Mouse (Mus musculus): ENCODE data around the gene Pxt1. TPM values are rescaled to one million over a fixed set of nuclear protein-coding genes. Genes with fewer than 3 reads are reported as not detected.

Pxt1 gene
- polyA plus RNA-seq, 1 experiment from 2014 or later: not detected

DNA sequence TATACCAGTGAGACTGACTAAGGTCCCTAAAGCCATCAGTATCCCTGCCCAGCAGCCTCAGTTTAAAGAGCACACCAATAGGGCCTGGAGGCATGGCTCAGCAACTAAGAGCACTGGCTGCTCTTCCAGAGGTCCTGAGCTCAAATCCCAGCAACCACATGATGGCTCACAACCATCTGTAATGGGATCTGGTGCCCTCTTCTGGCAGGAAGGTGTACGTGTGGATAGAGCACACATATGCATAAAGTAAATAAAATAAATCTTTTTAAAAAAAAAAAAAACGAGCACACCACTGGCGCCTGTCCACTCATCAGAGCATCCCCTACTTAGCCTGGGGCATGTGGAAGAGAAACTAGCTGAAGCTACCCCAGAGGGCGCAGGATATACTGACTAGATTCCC lies 42.1 kb downstream of the Pxt1 start:
- no peaks in the 10 kb centered on the region for H3K36me3 ChIP-seq (ENCODE audit: control insufficient read depth, insufficient read depth, low read length)
- H3K27ac ChIP-seq (ENCODE audit: low read length): no peak overlapping the region
- H3K27me3 ChIP-seq (ENCODE audit: control insufficient read depth, insufficient read depth, low read length): no peaks in the 10 kb centered on the region
- WGBS: 66% methylated on average over 4 of the region's 4 CpGs
- ATAC-seq (ENCODE audit: insufficient number of reproducible peaks, insufficient read depth, low FRiP score, low read depth): no peak
- no peak overlapping the region for H3K9ac ChIP-seq (replicated peaks; ENCODE audit: low read depth, low read length)
- no peak overlapping the region for H3K4me2 ChIP-seq (replicated peaks; ENCODE audit: low read depth, low read length)
- no peaks in the 10 kb centered on the region; the same call in 1 of the 2 replicates for H3K4me1 ChIP-seq (ENCODE audit: control insufficient read depth, insufficient read depth, low read length)
- H3K9me3 ChIP-seq (ENCODE audit: control insufficient read depth, low read depth, low read length): no peaks in the 10 kb centered on the region
- H3K4me3 ChIP-seq (ENCODE audit: low read depth, low read length): no peak overlapping the region

DNA sequence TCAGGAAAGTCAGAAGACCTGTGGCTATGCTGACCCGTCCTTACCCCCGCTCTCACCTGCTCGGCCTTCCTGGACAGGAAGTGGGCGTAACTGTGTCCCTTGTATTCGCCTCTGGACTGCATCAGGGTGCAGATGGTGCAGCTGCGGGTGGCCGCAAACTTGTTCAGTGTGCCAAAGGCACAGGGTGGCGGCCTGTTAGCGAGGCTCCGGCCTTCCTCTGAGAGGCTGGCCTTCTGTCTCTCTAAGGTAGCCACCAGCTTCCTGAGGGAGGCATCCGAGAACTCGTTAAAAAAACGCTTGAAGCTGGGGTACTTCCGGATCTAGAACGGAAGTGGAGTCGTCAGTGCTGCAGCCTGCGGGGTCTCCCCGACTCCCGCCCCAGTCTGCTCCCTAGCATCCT lies 44.2 kb downstream of the Pxt1 start:
- Histone ChIP-seq H3K4me1 (ENCODE audit: control insufficient read depth, insufficient read depth, low read length) (no peaks in the 10 kb centered on the region), H3K9me3 (ENCODE audit: control insufficient read depth, low read depth, low read length) (no peaks in the 10 kb centered on the region), H3K4me3 (ENCODE audit: low read depth, low read length) (no peak overlapping the region), H3K4me2 (replicated peaks; ENCODE audit: low read depth, low read length) (no peak overlapping the region), H3K36me3 (ENCODE audit: control insufficient read depth, insufficient read depth, low read length) (no peaks in the 10 kb centered on the region), H3K27ac (ENCODE audit: low read length) (no peak overlapping the region), H3K27me3 (ENCODE audit: control insufficient read depth, insufficient read depth, low read length) (no peaks in the 10 kb centered on the region), H3K9ac (replicated peaks; ENCODE audit: low read depth, low read length) (no peak overlapping the region)
- ATAC-seq (ENCODE audit: insufficient number of reproducible peaks, insufficient read depth, low FRiP score, low read depth): no peak
- 79% methylated on average over 19 of the region's 19 CpGs for WGBS

DNA sequence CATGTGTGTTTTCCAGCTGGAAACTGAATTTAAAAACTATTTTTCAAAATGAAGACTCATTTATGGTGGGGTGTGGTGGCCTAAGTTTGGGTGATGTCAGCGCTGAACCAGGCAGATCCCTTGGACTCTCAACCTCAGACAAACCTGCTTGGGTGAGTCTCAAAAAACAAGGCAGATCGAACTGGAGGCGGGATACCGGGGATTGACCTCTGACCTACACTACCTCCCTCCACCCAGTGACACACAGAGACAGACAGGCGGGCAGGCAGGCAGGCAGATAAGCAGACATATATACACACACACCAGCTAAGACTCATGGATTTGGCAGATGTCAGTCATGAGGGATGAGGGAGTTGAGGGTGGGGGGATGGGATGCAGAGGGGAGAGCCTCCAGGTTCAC lies 45.4 kb downstream of the Pxt1 start:
- no peak overlapping the region for H3K4me2 ChIP-seq (replicated peaks; ENCODE audit: low read depth, low read length)
- H3K9ac ChIP-seq (replicated peaks; ENCODE audit: low read depth, low read length): no peak overlapping the region
- H3K27me3 ChIP-seq (ENCODE audit: control insufficient read depth, insufficient read depth, low read length): no peaks in the 10 kb centered on the region
- H3K36me3 ChIP-seq (ENCODE audit: control insufficient read depth, insufficient read depth, low read length): no peaks in the 10 kb centered on the region
- 59% methylated on average over 5 of the region's 5 CpGs for WGBS
- no peaks in the 10 kb centered on the region for H3K4me1 ChIP-seq (ENCODE audit: control insufficient read depth, insufficient read depth, low read length)
- no peak for ATAC-seq (ENCODE audit: insufficient number of reproducible peaks, insufficient read depth, low FRiP score, low read depth)
- no peaks in the 10 kb centered on the region for H3K9me3 ChIP-seq (ENCODE audit: control insufficient read depth, low read depth, low read length)
- no peak overlapping the region for H3K4me3 ChIP-seq (ENCODE audit: low read depth, low read length)
- H3K27ac ChIP-seq (ENCODE audit: low read length): no peak overlapping the region

DNA sequence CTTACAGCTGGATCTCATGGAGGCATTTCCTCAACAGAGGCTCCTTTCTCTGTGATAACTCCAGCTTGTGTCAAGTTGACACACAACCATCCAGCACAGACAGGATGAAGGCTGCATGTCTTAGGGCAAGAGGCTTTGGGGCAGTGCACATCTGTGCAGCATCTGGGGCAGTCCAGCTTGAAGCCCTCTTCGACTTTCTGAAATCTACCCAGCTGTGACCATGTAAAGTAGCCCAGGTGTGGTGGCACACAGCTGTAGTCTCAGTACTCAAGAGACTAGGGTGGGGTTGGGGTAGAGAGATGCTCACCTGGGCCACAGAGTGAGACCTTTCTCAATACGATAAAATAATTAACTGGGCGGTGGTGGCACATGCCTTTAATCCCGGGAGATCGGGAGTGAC lies 45.8 kb downstream of the Pxt1 start:
- ATAC-seq (ENCODE audit: insufficient number of reproducible peaks, insufficient read depth, low FRiP score, low read depth): no peak
- WGBS: 84% methylated on average over 5 of the region's 5 CpGs

DNA sequence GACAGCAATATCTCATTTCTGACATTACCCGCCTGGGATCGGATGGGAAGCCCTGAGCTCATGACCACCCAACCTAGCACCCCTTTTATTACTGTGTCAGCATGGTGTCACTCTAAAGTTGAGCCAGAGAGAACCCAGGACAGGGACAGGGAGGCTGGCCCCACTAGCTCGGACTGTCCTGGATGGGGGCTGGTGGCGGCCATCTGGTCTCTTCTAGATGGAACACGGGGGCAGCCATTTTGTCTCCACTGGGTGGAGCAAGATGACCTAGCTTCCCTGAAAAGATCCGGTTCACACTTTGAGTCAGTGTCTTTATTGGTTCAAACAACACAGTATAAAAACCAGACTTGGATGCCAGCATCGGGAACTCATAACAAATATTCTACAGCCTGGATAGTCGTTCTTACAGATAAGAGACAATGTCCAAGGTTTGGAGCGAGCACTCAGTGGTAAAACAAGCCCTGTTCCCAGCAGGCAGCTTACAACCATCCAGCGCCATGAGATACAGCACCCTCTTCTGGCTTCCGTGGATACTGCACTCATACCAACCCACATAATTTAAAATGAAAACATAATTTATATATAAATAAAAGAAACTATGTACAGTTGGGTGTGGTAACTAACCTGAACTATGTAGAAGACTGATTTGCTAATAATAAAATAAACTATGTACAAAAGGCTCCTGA lies 47.4 kb downstream of the Pxt1 start:
- no peak for ATAC-seq (ENCODE audit: insufficient number of reproducible peaks, insufficient read depth, low FRiP score, low read depth)
- Histone ChIP-seq H3K9me3 (ENCODE audit: control insufficient read depth, low read depth, low read length) (no peaks in the 10 kb centered on the region), H3K4me3 (ENCODE audit: low read depth, low read length) (no peak overlapping the region), H3K4me1 (ENCODE audit: control insufficient read depth, insufficient read depth, low read length) (no peaks in the 10 kb centered on the region), H3K4me2 (replicated peaks; ENCODE audit: low read depth, low read length) (no peak overlapping the region), H3K27me3 (ENCODE audit: control insufficient read depth, insufficient read depth, low read length) (no peaks in the 10 kb centered on the region), H3K9ac (replicated peaks; ENCODE audit: low read depth, low read length) (no peak overlapping the region), H3K27ac (ENCODE audit: low read length) (no peak overlapping the region), H3K36me3 (ENCODE audit: control insufficient read depth, insufficient read depth, low read length) (no peaks in the 10 kb centered on the region)
- WGBS: 94% methylated on average over 11 of the region's 11 CpGs

More for the DNA sequence above, 45.8 kb downstream of the Pxt1 start:
- Histone ChIP-seq H3K4me1 (ENCODE audit: control insufficient read depth, insufficient read depth, low read length) (no peaks in the 10 kb centered on the region), H3K4me3 (ENCODE audit: low read depth, low read length) (no peak overlapping the region), H3K9me3 (ENCODE audit: control insufficient read depth, low read depth, low read length) (no peaks in the 10 kb centered on the region), H3K36me3 (ENCODE audit: control insufficient read depth, insufficient read depth, low read length) (no peaks in the 10 kb centered on the region), H3K27me3 (ENCODE audit: control insufficient read depth, insufficient read depth, low read length) (no peaks in the 10 kb centered on the region), H3K9ac (replicated peaks; ENCODE audit: low read depth, low read length) (no peak overlapping the region), H3K4me2 (replicated peaks; ENCODE audit: low read depth, low read length) (no peak overlapping the region), H3K27ac (ENCODE audit: low read length) (no peak overlapping the region)

DNA sequence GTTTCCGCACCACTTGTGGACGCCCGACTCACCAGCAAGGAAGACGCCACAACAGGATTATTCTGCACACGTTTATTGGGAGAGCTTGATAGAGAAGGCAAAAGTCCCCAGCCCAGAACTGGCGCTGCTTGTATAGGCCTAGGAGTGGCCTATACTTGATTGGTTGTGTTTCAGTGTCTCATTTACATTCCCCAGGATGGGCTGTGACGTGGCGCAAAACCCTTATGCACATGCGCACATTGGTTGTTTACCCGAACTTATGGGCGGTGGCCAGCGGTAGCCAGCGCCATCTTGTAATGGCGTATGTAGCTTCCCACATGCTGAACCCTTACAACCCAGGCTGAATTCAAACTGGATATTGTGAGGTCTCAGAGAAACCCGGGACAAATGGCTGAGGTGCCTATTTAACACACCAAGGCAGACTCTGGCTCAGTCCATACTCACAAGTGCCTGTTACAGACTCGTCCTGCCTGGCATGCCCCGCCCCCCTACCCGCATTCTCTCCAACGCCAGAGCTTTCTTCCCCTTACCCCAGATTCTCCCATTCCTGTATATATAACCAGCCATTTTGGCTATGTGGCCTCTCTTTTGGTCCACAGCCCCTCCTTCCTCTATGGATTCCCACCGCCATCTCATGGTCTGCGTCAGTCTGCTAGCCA lies 48.3 kb downstream of the Pxt1 start:
- 94% methylated on average over 21 of the region's 21 CpGs for WGBS
- no peaks in the 10 kb centered on the region for H3K36me3 ChIP-seq (ENCODE audit: control insufficient read depth, insufficient read depth, low read length)
- H3K9ac ChIP-seq (replicated peaks; ENCODE audit: low read depth, low read length): no peak overlapping the region
- H3K4me3 ChIP-seq (ENCODE audit: low read depth, low read length): no peak overlapping the region
- H3K4me1 ChIP-seq (ENCODE audit: control insufficient read depth, insufficient read depth, low read length): no peaks in the 10 kb centered on the region
- no peak for ATAC-seq (ENCODE audit: insufficient number of reproducible peaks, insufficient read depth, low FRiP score, low read depth)
- H3K27ac ChIP-seq (ENCODE audit: low read length): no peak overlapping the region
- no peaks in the 10 kb centered on the region for H3K27me3 ChIP-seq (ENCODE audit: control insufficient read depth, insufficient read depth, low read length)
- H3K4me2 ChIP-seq (replicated peaks; ENCODE audit: low read depth, low read length): no peak overlapping the region
- no peaks in the 10 kb centered on the region for H3K9me3 ChIP-seq (ENCODE audit: control insufficient read depth, low read depth, low read length)

DNA sequence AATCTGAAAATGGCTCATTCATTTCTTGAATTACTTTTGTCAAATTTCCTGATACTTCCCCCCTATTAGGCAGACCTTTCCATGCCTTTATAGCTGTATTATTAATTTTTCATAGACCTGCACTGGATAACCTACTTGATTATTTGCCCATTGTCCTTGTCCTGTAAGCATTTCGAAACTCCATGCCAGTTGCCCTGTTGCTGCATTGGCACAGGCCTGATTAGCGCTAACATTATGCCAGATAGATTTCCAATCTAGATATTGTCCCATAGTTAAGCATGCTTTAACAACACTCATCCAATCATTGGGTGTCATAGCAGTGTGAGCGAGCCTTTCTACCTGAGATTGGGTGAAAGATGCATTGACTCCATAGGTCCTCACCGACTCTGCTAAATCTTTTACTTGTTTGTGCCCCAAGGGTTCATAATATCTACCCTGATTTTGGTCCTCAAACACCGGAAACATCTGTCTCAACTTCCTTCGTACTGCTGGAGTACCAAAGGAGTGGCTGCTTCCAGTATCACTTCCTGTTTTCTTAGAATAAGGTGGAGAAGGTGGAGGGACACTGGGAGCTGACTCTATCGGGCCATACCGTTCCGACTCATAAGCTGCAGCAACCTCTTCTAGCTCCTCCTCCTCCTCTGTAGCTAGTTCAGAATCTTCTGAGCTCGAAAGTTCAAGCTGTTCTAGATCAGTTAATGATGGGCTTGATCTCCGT lies 49.4 kb downstream of the Pxt1 start:
- 91% methylated on average over 11 of the region's 11 CpGs for WGBS
- H3K27ac ChIP-seq (ENCODE audit: low read length): no peak overlapping the region
- no peaks in the 10 kb centered on the region for H3K36me3 ChIP-seq (ENCODE audit: control insufficient read depth, insufficient read depth, low read length)
- no peak overlapping the region for H3K9ac ChIP-seq (replicated peaks; ENCODE audit: low read depth, low read length)
- no peak overlapping the region for H3K4me2 ChIP-seq (replicated peaks; ENCODE audit: low read depth, low read length)
- no peaks in the 10 kb centered on the region for H3K27me3 ChIP-seq (ENCODE audit: control insufficient read depth, insufficient read depth, low read length)
- no peak for ATAC-seq (ENCODE audit: insufficient number of reproducible peaks, insufficient read depth, low FRiP score, low read depth)
- H3K4me3 ChIP-seq (ENCODE audit: low read depth, low read length): no peak overlapping the region
- H3K4me1 ChIP-seq (ENCODE audit: control insufficient read depth, insufficient read depth, low read length): no peaks in the 10 kb centered on the region
- no peaks in the 10 kb centered on the region for H3K9me3 ChIP-seq (ENCODE audit: control insufficient read depth, low read depth, low read length)

DNA sequence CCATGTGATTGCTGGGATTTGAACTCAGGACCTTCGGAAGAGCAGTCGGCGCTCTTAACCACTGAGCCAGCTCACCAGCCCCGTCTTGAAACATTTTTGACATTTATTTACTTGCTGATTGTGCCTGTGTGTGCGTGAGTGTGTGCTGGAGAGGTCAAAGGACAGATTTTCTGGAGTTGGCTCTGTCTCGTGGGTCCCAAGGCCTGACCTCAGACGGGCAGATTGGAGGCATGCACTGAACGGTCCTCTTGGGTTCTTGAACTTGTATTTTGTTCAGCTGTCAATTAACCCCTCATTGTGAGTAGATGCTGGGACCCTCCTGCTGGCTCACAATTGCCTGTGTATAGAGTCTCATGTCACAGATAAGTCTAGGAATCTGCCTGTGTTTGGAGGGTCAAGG lies 57.4 kb downstream of the Pxt1 start:
- WGBS: 81% methylated on average over 8 of the region's 8 CpGs
- Histone ChIP-seq H3K9me3 (ENCODE audit: control insufficient read depth, low read depth, low read length) (0 out of 2 replicates have a peak, but pooled peaks cover 6% of the 10 kb centered on the region), H3K4me3 (ENCODE audit: low read depth, low read length) (no peak overlapping the region), H3K36me3 (ENCODE audit: control insufficient read depth, insufficient read depth, low read length) (no peaks in the 10 kb centered on the region), H3K27ac (ENCODE audit: low read length) (no peak overlapping the region), H3K9ac (replicated peaks; ENCODE audit: low read depth, low read length) (no peak overlapping the region), H3K4me2 (replicated peaks; ENCODE audit: low read depth, low read length) (no peak overlapping the region), H3K4me1 (ENCODE audit: control insufficient read depth, insufficient read depth, low read length) (no peaks in the 10 kb centered on the region), H3K27me3 (ENCODE audit: control insufficient read depth, insufficient read depth, low read length) (no peaks in the 10 kb centered on the region)
- no peak for ATAC-seq (ENCODE audit: insufficient number of reproducible peaks, insufficient read depth, low FRiP score, low read depth)

Measured in stomach, embryonic 14.5 days (tissue).